15 mouse cellular contexts compared by ENCODE assay signal in genomic region chr5:147781215-147781614, GRCm38 (mm10).
"Had no signal": no experiment of that assay in that cellular context is flagged by ENCODE, and none has a peak within 500 bp of the region (broad histone marks: within the 10 kb centered on the region; RNA-seq: fewer than 3 reads in every experiment).

No protein-coding gene starts in this region.

- DNase-seq: heart, postnatal 10 days; heart, postnatal 14 days; heart, postnatal 36 days; heart, postnatal 4 days; kidney, adult 11 months; kidney, adult 18-20 months; kidney, adult 2 months; kidney, adult 8-10 months; kidney, adult 9 months; kidney, postnatal 10 days; kidney, postnatal 14 days; kidney, postnatal 36 days; kidney, postnatal 4 days; layer of hippocampus, adult 9-11 months; layer of hippocampus, postnatal 36 days had no signal
